In the genomic region with DNA sequence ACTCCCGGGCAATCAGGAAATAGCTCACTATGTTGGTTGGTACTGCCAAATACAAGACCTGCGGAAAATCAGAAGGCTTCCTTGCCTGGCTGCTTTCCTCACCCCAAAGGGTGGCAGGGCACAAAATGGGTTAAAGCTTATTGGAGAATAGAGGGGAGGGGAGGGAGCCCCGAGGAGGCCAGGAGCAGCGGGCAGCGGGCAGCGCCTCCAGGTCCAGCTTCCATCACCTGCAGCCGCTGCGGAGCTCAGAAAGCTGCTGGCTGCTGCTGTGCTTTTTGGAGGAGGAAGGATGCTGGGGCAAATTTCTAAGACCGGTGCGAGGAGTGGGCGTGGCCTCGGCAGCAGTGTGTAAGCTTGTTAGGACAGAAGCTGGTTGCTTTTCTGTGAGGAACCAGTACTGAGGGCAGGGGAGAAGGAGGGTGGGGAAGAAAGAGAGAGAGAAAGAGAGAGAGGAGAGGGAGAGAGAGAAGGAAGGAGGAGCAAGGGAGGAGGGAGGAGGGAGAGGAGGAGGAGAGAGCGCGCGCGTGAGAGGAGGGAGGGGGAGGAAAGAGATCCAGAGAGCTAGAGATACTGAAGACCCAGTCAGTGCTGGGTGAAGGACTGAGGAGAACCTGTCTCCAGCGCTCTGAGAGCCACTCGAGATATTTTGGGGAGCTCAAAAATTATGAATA, we compare ENCODE assay signal across 8 mouse cellular contexts. TPM values are rescaled to one million over a fixed set of nuclear protein-coding genes. Genes with fewer than 3 reads are reported as not detected.
A peak's percentile ranks its signal among the peaks of the same experiment; 100 is the strongest.
DNase-seq lines count a peak whose midpoint lies in the region; ATAC-seq lines count a peak whose summit lies in the region.

A gene (plus strand): TSS at position 573 of the 671 bp plus-strand sequence.

- peak; percentile 72 for ATAC-seq in frontal cortex, adult (ENCODE audit: low TSS enrichment)

- H3K9me3 ChIP-seq in heart, embryonic 10.5 days, result no peaks in the 10 kb centered on the region

- WGBS in heart, embryonic 10.5 days, result 3% methylated on average over 18 of the region's 18 CpGs

- peak within 1 kb of the TSS; percentile 50 for H3K4me3 ChIP-seq in heart, embryonic 10.5 days

- no peak within 1 kb of the TSS for H3K27ac ChIP-seq in heart, embryonic 10.5 days

- H3K27me3 ChIP-seq in heart, embryonic 10.5 days (ENCODE audit: insufficient read depth, poor library complexity, severe bottlenecking), result peaks cover 18% of the 10 kb centered on the region

- intact Hi-C loops in left cerebral cortex, postnatal 14 days (cut with DNase I), result loop anchor here (5.0 to 10.0 kb wide), 5 partner anchors 165 to 1013 kb away; no protein-coding TSS in a partner anchor

- DNase-seq in heart, embryonic 10.5 days (ENCODE audit: low spot score), result no peak
- no peak for DNase-seq in heart, adult 8-10 months (ENCODE audit: low spot score)
- peak; percentile 70 for DNase-seq in cerebellum, adult 8-10 months
- peak; percentile 50 to 56 for DNase-seq in left cerebral cortex, postnatal 14 days (ENCODE audit: low spot score in 2 of 2)
- DNase-seq in retina, postnatal 1 day, result peak; percentile 67
- DNase-seq in adrenal gland, adult 2 months, result no peak
- DNase-seq in urinary bladder, postnatal 36 days (ENCODE audit: low spot score in 2 of 2), result no peak

- no peaks in the 10 kb centered on the region for H3K36me3 ChIP-seq in heart, embryonic 10.5 days

- peaks cover 6% of the 10 kb centered on the region for H3K4me1 ChIP-seq in heart, embryonic 10.5 days

RNA-seq across cellular contexts. Expression of the gene that starts here (rescaled TPM):
- polyA plus RNA-seq in heart, embryonic 10.5 days (2016; fragmentation: Nextera tagmentation; extraction: Ambion mirVana), result 0.07 and 0.43 TPM in 2 replicates
- total RNA-seq in heart, adult 8-10 months (2022), result not detected
- 10 to 100 TPM; 23.9 to 24.3 TPM for total RNA-seq in left cerebral cortex, postnatal 14 days (2021)
- total RNA-seq in adrenal gland, adult 2 months (2021), result not detected
- polyA plus RNA-seq in adrenal gland, adult 2 months (2012; rRNA removed), result not detected in 2 replicates

Comparison
In these comparisons a context has a peak if more than half of its experiments do, and no peak if none do; other contexts are left out.
1. RNA of the gene that starts here (total RNA-seq): 23.9 to 24.3 TPM in left cerebral cortex, postnatal 14 days; not detected in adrenal gland, adult 2 months and not detected in heart, adult 8-10 months; every median in the first group is over 10 times any median in the second.
2. DNase-seq: peak in cerebellum, adult 8-10 months (single experiment), left cerebral cortex, postnatal 14 days (2 of 2) and retina, postnatal 1 day (single experiment); none in heart, embryonic 10.5 days (single experiment), heart, adult 8-10 months (single experiment), adrenal gland, adult 2 months (single experiment) and urinary bladder, postnatal 36 days (0 of 2).